ENCODE assay signal across 28 mouse cellular contexts in the genomic region with DNA sequence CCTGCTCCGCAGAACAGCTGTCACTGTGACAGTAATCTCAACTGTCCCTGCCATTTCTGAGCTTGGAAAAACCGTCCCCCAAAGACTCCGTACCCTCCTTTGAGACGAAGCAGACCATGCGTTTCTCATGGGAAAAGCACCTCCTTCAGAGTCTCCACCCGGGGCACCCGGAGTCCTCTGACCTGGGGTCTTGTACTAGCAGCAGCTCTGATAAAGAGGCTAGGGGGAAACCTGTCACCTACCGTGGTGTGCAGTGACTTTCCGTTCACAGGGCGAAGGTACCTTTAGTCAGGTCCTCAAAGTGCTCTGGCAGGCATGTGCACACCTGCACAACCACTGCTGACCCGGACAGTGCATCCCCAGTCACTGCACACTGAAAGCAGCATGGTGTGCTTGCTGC. TPM values are rescaled to one million over a fixed set of nuclear protein-coding genes. Genes with fewer than 3 reads are reported as not detected.
DNase-seq lines count a peak whose midpoint lies in the region; ATAC-seq and TF ChIP-seq lines count a peak whose summit lies in the region.
"Had no signal": no experiment of that assay in that cellular context is flagged by ENCODE, and none has a peak within 500 bp of the region (broad histone marks: within the 10 kb centered on the region; RNA-seq: fewer than 3 reads in every experiment).

No protein-coding gene starts in this region.

- peaks cover 21% of the 10 kb centered on the region for H3K79me2 ChIP-seq in myocyte (ENCODE audit: control insufficient read depth, insufficient read depth)

- H3K36me3 ChIP-seq in megakaryocyte, embryonic 14.5 days (replicated peaks; ENCODE audit: low read length) = peaks cover 57% of the 10 kb centered on the region
- peaks cover 23% of the 10 kb centered on the region for H3K36me3 ChIP-seq in myocyte (ENCODE audit: control insufficient read depth, insufficient read depth)

- H3K27ac ChIP-seq in layer of hippocampus, adult 2 months = peak overlapping the region; percentile 95
- H3K27ac ChIP-seq: embryonic facial prominence, embryonic 10.5 days; embryonic facial prominence, embryonic 12.5 days; forebrain, embryonic 12.5 days had no signal

- H3ac ChIP-seq in myocyte (ENCODE audit: control insufficient read depth, insufficient read length) = no peak overlapping the region

- DNase-seq in heart, adult 11 months = peak; percentile 61
- DNase-seq in heart, adult 9 months (ENCODE audit: low spot score in 2 of 2) = no peak
- DNase-seq in layer of hippocampus, adult 2 months (ENCODE audit: low spot score in 2 of 2) = peak in 1 of 2 experiments; percentile 8
- DNase-seq in layer of hippocampus, postnatal 10 days (ENCODE audit: low spot score in 2 of 2) = no peak
- DNase-seq in Muller cell, postnatal 12 days (ENCODE audit: inconsistent ontology term) = no peak
- DNase-seq: adrenal gland, adult 8-10 months; adrenal gland, postnatal 14 days; adrenal gland, postnatal 36 days; cerebellum, adult 11-12 months; cerebellum, adult 2 months; cerebellum, adult 9-10 months; cerebellum, postnatal 10 days; forebrain, postnatal 0 days had no signal

- peaks cover 56% of the 10 kb centered on the region for H3K4me1 ChIP-seq in megakaryocyte, embryonic 14.5 days

- ATAC-seq in megakaryocyte, adult 5-6 weeks (ENCODE audit: poor library complexity, severe bottlenecking) = no peak
- ATAC-seq: activated CD4-positive, CD25-positive, alpha-beta regulatory T cell, adult 4 months; forebrain, embryonic 14.5 days; forebrain, postnatal 0 days; Patski had no signal

- H3K27me3 ChIP-seq in megakaryocyte, embryonic 14.5 days (replicated peaks) = peaks cover 8% of the 10 kb centered on the region
- no peaks in the 10 kb centered on the region for H3K27me3 ChIP-seq in myocyte (ENCODE audit: control insufficient read depth, insufficient read depth, insufficient read length)
- H3K27me3 ChIP-seq: embryonic facial prominence, embryonic 12.5 days; forebrain, embryonic 12.5 days; Patski had no signal

- no peak for TF ChIP-seq CTCF in layer of hippocampus, adult 2 months (conservative IDR thresholded peaks at IDR 0.05)

- TF ChIP-seq POLR2A in myocyte (IDR thresholded peaks at IDR 0.05; ENCODE audit: insufficient read length, low read depth) = peak; percentile 23

- H3K4me2 ChIP-seq in myocyte (ENCODE audit: low read depth) = no peak overlapping the region
- H3K4me2 ChIP-seq: embryonic facial prominence, embryonic 12.5 days; forebrain, embryonic 12.5 days had no signal

- no peaks in the 10 kb centered on the region for H3K9me3 ChIP-seq in megakaryocyte, embryonic 14.5 days
- H3K9me3 ChIP-seq: embryonic facial prominence, embryonic 10.5 days; embryonic facial prominence, embryonic 12.5 days; forebrain, embryonic 12.5 days had no signal

- no peak overlapping the region for H3K4me3 ChIP-seq in layer of hippocampus, adult 2 months
- H3K4me3 ChIP-seq in megakaryocyte, embryonic 14.5 days (replicated peaks) = peak overlapping the region; percentile 39
- no peak overlapping the region for H3K4me3 ChIP-seq in myocyte
- H3K4me3 ChIP-seq: embryonic facial prominence, embryonic 10.5 days; embryonic facial prominence, embryonic 12.5 days; forebrain, embryonic 12.5 days had no signal

TF ChIP-seq in myocyte, 11 proteins besides CTCF, POLR2A, EP300 and RAD21:
- TF ChIP-seq POLR2AphosphoS2 (IDR thresholded peaks at IDR 0.05; ENCODE audit: insufficient read length, low read depth) (no peak), MYOD1 (IDR thresholded peaks at IDR 0.05; ENCODE audit: control insufficient read depth in 1 of 3, insufficient read length in 2 of 3, low read depth in 2 of 3) (no peak), MYOG (IDR thresholded peaks at IDR 0.05; ENCODE audit: control insufficient read depth in 1 of 3, insufficient read depth in 1 of 3, insufficient read length in 2 of 3, low read depth in 2 of 3) (no peak), TCF3 (IDR thresholded peaks at IDR 0.05; ENCODE audit: insufficient read length, low read depth) (no peak), REST (IDR thresholded peaks at IDR 0.05; ENCODE audit: insufficient read depth, insufficient read length) (no peak), MAX (IDR thresholded peaks at IDR 0.05; ENCODE audit: low read depth) (no peak), TCF12 (IDR thresholded peaks at IDR 0.05; ENCODE audit: insufficient read depth, poor library complexity, severe bottlenecking) (no peak)

RNA-seq across cellular contexts. Expression of gene Cops9, which starts 5.1 kb away (rescaled TPM):
- total RNA-seq in layer of hippocampus, adult 2 months (2021) = 100 to 1,000 TPM; 321 to 335 TPM
- 100 to 1,000 TPM; 282 to 343 TPM for total RNA-seq in layer of hippocampus, postnatal 10 days (2021)
- 26.2 and 120 TPM in 2 replicates for polyA plus RNA-seq in megakaryocyte, embryonic 14.5 days (2012; ENCODE audit: insufficient read depth, low replicate concordance)
- total RNA-seq in megakaryocyte, adult 5-6 weeks (2015) = 178 and 190 TPM in 2 replicates
- total RNA-seq in megakaryocyte, adult 5-6 weeks (2017) = 166 and 180 TPM in 2 replicates
- 507 TPM for polyA plus RNA-seq in myocyte (2012; fragmentation: generic; extraction: Trizol)

RNA-seq across cellular contexts. Expression of gene Otos, which starts 12.0 kb away (rescaled TPM):
- total RNA-seq in layer of hippocampus, adult 2 months (2021) = 1 to 10 TPM in 1 of 2 experiments, under 1 TPM in 1; 0.61 to 1.2 TPM
- total RNA-seq in layer of hippocampus, postnatal 10 days (2021) = 1 to 10 TPM in 1 of 2 experiments, under 1 TPM in 1; 0.58 to 1.1 TPM
- 0.50 TPM in 1 of 2 replicates, not detected in the other for polyA plus RNA-seq in megakaryocyte, embryonic 14.5 days (2012; ENCODE audit: insufficient read depth, low replicate concordance)
- 0.85 and 2.8 TPM in 2 replicates for total RNA-seq in megakaryocyte, adult 5-6 weeks (2015)
- 0.53 and 1.8 TPM in 2 replicates for total RNA-seq in megakaryocyte, adult 5-6 weeks (2017)
- polyA plus RNA-seq in myocyte (2012; fragmentation: generic; extraction: Trizol) = 1.2 TPM
- total RNA-seq: adrenal gland, adult 18-20 months; adrenal gland, postnatal 14 days; adrenal gland, postnatal 36 days; ES-E14; forebrain, postnatal 0 days had no signal
- polyA plus RNA-seq: C2C12; forebrain, embryonic 14.5 days had no signal

RNA-seq across cellular contexts. Expression of gene Olfr12, which starts 19.1 kb away (rescaled TPM):
- under 1 TPM in 1 of 2 experiments, not detected in 1; 0.08 TPM for total RNA-seq in layer of hippocampus, adult 2 months (2021)
- total RNA-seq in layer of hippocampus, postnatal 10 days (2021) = not detected
- not detected in 2 replicates for polyA plus RNA-seq in megakaryocyte, embryonic 14.5 days (2012; ENCODE audit: insufficient read depth, low replicate concordance)
- total RNA-seq in megakaryocyte, adult 5-6 weeks (2015) = not detected in 2 replicates
- not detected in 2 replicates for total RNA-seq in megakaryocyte, adult 5-6 weeks (2017)
- not detected for polyA plus RNA-seq in myocyte (2012; fragmentation: generic; extraction: Trizol)
- total RNA-seq: adrenal gland, adult 18-20 months; adrenal gland, adult 8-10 months; adrenal gland, postnatal 14 days; adrenal gland, postnatal 36 days; forebrain, postnatal 0 days; MEL had no signal
- polyA plus RNA-seq: activated CD4-positive, CD25-positive, alpha-beta regulatory T cell, adult 4 months; C2C12; cerebellum, adult 2 months; cortical plate, adult 2 months; embryonic facial prominence, embryonic 10.5 days; embryonic facial prominence, embryonic 12.5 days; forebrain, embryonic 12.5 days; forebrain, embryonic 14.5 days; forebrain, postnatal 0 days; Patski had no signal

RNA-seq across cellular contexts. Expression of gene Olfr1410, which starts 31.1 kb away (rescaled TPM):
- total RNA-seq in layer of hippocampus, adult 2 months (2021) = not detected
- total RNA-seq in layer of hippocampus, postnatal 10 days (2021) = not detected
- polyA plus RNA-seq in megakaryocyte, embryonic 14.5 days (2012; ENCODE audit: insufficient read depth, low replicate concordance) = not detected in 2 replicates
- total RNA-seq in megakaryocyte, adult 5-6 weeks (2015) = not detected in 2 replicates
- not detected in 2 replicates for total RNA-seq in megakaryocyte, adult 5-6 weeks (2017)
- not detected for polyA plus RNA-seq in myocyte (2012; fragmentation: generic; extraction: Trizol)
- total RNA-seq: adrenal gland, adult 18-20 months; adrenal gland, adult 8-10 months; adrenal gland, postnatal 14 days; adrenal gland, postnatal 36 days; forebrain, postnatal 0 days; MEL had no signal
- polyA plus RNA-seq: activated CD4-positive, CD25-positive, alpha-beta regulatory T cell, adult 4 months; C2C12; cerebellum, adult 2 months; cortical plate, adult 2 months; embryonic facial prominence, embryonic 10.5 days; embryonic facial prominence, embryonic 12.5 days; embryonic facial prominence, embryonic 14.5 days; forebrain, embryonic 12.5 days; forebrain, embryonic 14.5 days; forebrain, postnatal 0 days; Patski had no signal

RNA-seq across cellular contexts. Expression of gene Olfr1411, which starts 42.5 kb away (rescaled TPM):
- total RNA-seq in layer of hippocampus, adult 2 months (2021) = not detected
- not detected for total RNA-seq in layer of hippocampus, postnatal 10 days (2021)
- not detected in 2 replicates for polyA plus RNA-seq in megakaryocyte, embryonic 14.5 days (2012; ENCODE audit: insufficient read depth, low replicate concordance)
- not detected in 2 replicates for total RNA-seq in megakaryocyte, adult 5-6 weeks (2015)
- total RNA-seq in megakaryocyte, adult 5-6 weeks (2017) = not detected in 2 replicates
- not detected for polyA plus RNA-seq in myocyte (2012; fragmentation: generic; extraction: Trizol)
- total RNA-seq: adrenal gland, adult 18-20 months; adrenal gland, adult 8-10 months; adrenal gland, postnatal 14 days; adrenal gland, postnatal 36 days; ES-E14; forebrain, postnatal 0 days; MEL had no signal
- polyA plus RNA-seq: activated CD4-positive, CD25-positive, alpha-beta regulatory T cell, adult 4 months; C2C12; cerebellum, adult 2 months; cortical plate, adult 2 months; embryonic facial prominence, embryonic 10.5 days; embryonic facial prominence, embryonic 12.5 days; embryonic facial prominence, embryonic 14.5 days; forebrain, embryonic 12.5 days; forebrain, embryonic 14.5 days; forebrain, postnatal 0 days; Patski had no signal
